Mouse (Mus musculus): Measurements from ENCODE around the gene Trp53i13.

- no peak for TF ChIP-seq CTCF (IDR thresholded peaks at IDR 0.05; ENCODE audit: borderline replicate concordance, extremely low read depth, insufficient read depth, insufficient read length)
- TF ChIP-seq POLR2A (IDR thresholded peaks at IDR 0.05; ENCODE audit: borderline replicate concordance, extremely low read depth, insufficient read depth, insufficient read length, poor library complexity, severe bottlenecking), result no peak
Observed at GRCm38 (mm10) chr11:77503511-77503910, 12.3 kb downstream of the Trp53i13 start.
